Mouse (Mus musculus): ENCODE measurements at regions not wholly inside any gene's neighbourhood (a gene's known extent, or its start where the extent isn't known, plus 50 kb on each side); places are given as distances from the start of the nearest gene placed in this dataset.

DNA sequence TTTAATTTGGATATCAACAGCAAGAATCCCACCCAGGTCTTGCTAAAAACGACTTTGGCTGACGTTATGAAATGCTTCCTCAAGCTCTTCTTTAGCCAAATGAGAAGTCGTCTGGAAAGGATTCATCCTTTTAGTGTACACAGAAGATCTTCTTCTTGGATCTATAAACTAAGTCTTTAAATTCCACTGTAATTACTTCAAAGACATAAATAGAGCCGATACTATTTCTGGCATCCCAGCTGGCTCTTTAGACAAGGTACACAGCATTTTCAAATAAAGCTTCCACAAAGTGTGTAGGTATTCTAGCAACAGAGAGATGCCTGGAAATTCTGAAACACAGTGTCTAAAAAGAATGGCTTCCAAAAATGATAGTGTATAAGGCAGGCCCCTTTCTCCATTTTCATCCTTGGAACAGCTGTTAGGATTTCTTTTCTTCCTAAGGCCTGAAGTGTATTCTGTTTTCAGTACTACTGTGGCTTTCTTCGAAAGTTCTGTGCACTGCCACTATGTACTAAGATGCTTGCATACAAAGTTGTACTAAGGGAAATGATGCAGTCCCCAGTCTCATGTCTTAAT lies 371.4 kb downstream of the Inhba start:
- TF ChIP-seq CTCF (IDR thresholded peaks at IDR 0.05; ENCODE audit: low read depth), result no peak
- no peak for TF ChIP-seq EP300 (optimal IDR thresholded peaks at IDR 0.05)

All from stomach, postnatal 0 days (tissue).